Mouse (Mus musculus) stomach, postnatal 0 days (tissue): Measurements from ENCODE around the gene Atxn1.

Experiments
- CTCF ChIP-seq: IDR thresholded peaks from 2 replicates; pipeline ENCODE4 v1.5.1; 2016; ENCODE audit warnings: antibody characterized with exemption, low read depth, mild to moderate bottlenecking, moderate library complexity
- EP300 ChIP-seq: optimal IDR thresholded peaks from 2 replicates; pipeline ENCODE3; 2016; ENCODE audit warnings: antibody characterized with exemption

GRCm38 (mm10) chr13:45692440-45692839 is 272.4 kb downstream of the Atxn1 start:
- TF ChIP-seq CTCF (no peak), EP300 (no peak)
